Mouse (Mus musculus) limb, embryonic 11.5 days (tissue): ENCODE measurements around the gene Hist1h1a. TPM values are rescaled to one million over a fixed set of nuclear protein-coding genes. Genes with fewer than 3 reads are reported as not detected.
"Not testable (repeated sequence)": the region's sequence is repeated elsewhere in the genome, so short reads cannot be mapped to it uniquely, and the experiment has no call there.

Source experiments
- ATAC-seq: fragments of 200-750 bp; cut with Nextera tagmentation; 2 replicates; pipeline ENCODE4 v1.8.0; 2017; ENCODE audit warnings: low read depth; ENCODE audit not compliant: insufficient number of reproducible peaks, low FRiP score, low TSS enrichment
- DNase-seq: peaks from one replicate; pipeline ENCODE4 v3.0.0-alpha.2; 2015; ENCODE audit warnings: low spot score
- H3K27ac ChIP-seq: fragments of 300-500 bp; sonication (generic); replicated peaks from 2 replicates; pipeline ENCODE4 v1.5.1; 2014; ENCODE audit warnings: low read depth, mild to moderate bottlenecking, low read length
- H3K27me3 ChIP-seq: fragments of 300-500 bp; sonication (generic); 2 replicates; pipeline ENCODE4 v1.6.1; 2014; ENCODE audit warnings: mild to moderate bottlenecking, low read length, mixed read lengths; ENCODE audit not compliant: control insufficient read depth, insufficient read depth
- H3K36me3 ChIP-seq: fragments of 300-500 bp; sonication (generic); 2 replicates; pipeline ENCODE4 v1.6.1; 2014; ENCODE audit warnings: mild to moderate bottlenecking, low read length, moderate library complexity, mixed read lengths; ENCODE audit not compliant: control insufficient read depth, insufficient read depth
- H3K4me1 ChIP-seq: fragments of 300-500 bp; sonication (generic); 2 replicates; pipeline ENCODE4 v1.6.1; 2014; ENCODE audit warnings: low read length, mixed read lengths; ENCODE audit not compliant: control insufficient read depth, insufficient read depth
- H3K4me2 ChIP-seq: fragments of 300-500 bp; sonication (generic); 2 replicates; pipeline ENCODE4 v1.6.1; 2014; ENCODE audit warnings: low read depth, mild to moderate bottlenecking, moderate library complexity; ENCODE audit not compliant: severe bottlenecking
- H3K4me3 ChIP-seq: fragments of 300-500 bp; sonication (generic); 2 replicates; pipeline ENCODE4 v1.5.1; 2014; ENCODE audit warnings: low read depth, low read length
- H3K9ac ChIP-seq: fragments of 300-500 bp; sonication (generic); 2 replicates; pipeline ENCODE4 v1.6.1; 2014; ENCODE audit warnings: mild to moderate bottlenecking, low read length
- H3K9me3 ChIP-seq: fragments of 300-500 bp; sonication (generic); 2 replicates; pipeline ENCODE4 v1.6.1; 2016; ENCODE audit warnings: low read length; ENCODE audit not compliant: control insufficient read depth
- WGBS: fragments of 180-500 bp; shearing (Covaris S2); extraction: QIAGEN DNeasy Blood & Tissue Kit; methylation state at CpG from one replicate; pipeline ENCODE4 v1.1.7; 2014; 5-methylcytosine and 5-hydroxymethylcytosine counted together
- polyA plus RNA-seq: library from polyadenylated mRNA; unstranded; fragments of >200 nt; fragmentation: Nextera tagmentation; extraction: Ambion mirVana; gene quantifications from 2 replicates; pipeline ENCODE4 v1.2.1, GENCODE M21; 2014

The Hist1h1a gene
- polyA plus RNA-seq, 1 experiment from 2014 or later, result 4.1 TPM

- no peaks in the 10 kb centered on the region for H3K36me3 ChIP-seq
- H3K9me3 ChIP-seq, result no peaks in the 10 kb centered on the region
- ATAC-seq (no peak), DNase-seq (no peak)
- H3K27ac ChIP-seq, result no peak overlapping the region
- H3K4me3 ChIP-seq, result no peak overlapping the region
- H3K27me3 ChIP-seq, result no peaks in the 10 kb centered on the region
- no peak overlapping the region for H3K9ac ChIP-seq
- 62% methylated on average over 5 of the region's 5 CpGs for WGBS
- H3K4me1 ChIP-seq, result peaks cover 6% of the 10 kb centered on the region
- no peak overlapping the region for H3K4me2 ChIP-seq
Measured at GRCm38 (mm10) chr13:23768834-23769397, 5.5 kb downstream of the Hist1h1a start.

- not testable (repeated sequence) for H3K4me3 ChIP-seq, ATAC-seq, H3K4me1 ChIP-seq, DNase-seq, H3K27ac ChIP-seq, H3K9me3 ChIP-seq, H3K4me2 ChIP-seq, H3K36me3 ChIP-seq, H3K9ac ChIP-seq, H3K27me3 ChIP-seq
- 84% methylated on average over 2 of the region's 2 CpGs for WGBS
Measured at GRCm38 (mm10) chr13:23769613-23770012, 6.1 kb downstream of the Hist1h1a start, which contains the start of gene Trim38. Trim38 (plus strand) TSS chr13:23769913.

- Histone ChIP-seq H3K36me3 (no peaks in the 10 kb centered on the region), H3K4me2 (peak overlapping the region; percentile 24), H3K27me3 (no peaks in the 10 kb centered on the region), H3K9ac (no peak overlapping the region), H3K9me3 (no peaks in the 10 kb centered on the region), H3K4me1 (no peaks in the 10 kb centered on the region), H3K4me3 (no peak overlapping the region), H3K27ac (no peak overlapping the region)
- ATAC-seq (peak; percentile 91), DNase-seq (peak; percentile 68)
- 23% methylated on average over 21 of the region's 21 CpGs for WGBS
Measured at GRCm38 (mm10) chr13:23772561-23773313, 9.3 kb downstream of the Hist1h1a start.

- Histone ChIP-seq H3K9me3 (no peaks in the 10 kb centered on the region), H3K4me1 (no peaks in the 10 kb centered on the region), H3K27me3 (no peaks in the 10 kb centered on the region), H3K36me3 (no peaks in the 10 kb centered on the region), H3K4me3 (no peak overlapping the region), H3K27ac (no peak overlapping the region), H3K9ac (no peak overlapping the region), H3K4me2 (no peak overlapping the region)
- DNase-seq (no peak), ATAC-seq (no peak)
- WGBS, result 93% methylated on average over 7 of the region's 7 CpGs
Measured at GRCm38 (mm10) chr13:23778339-23778738, 14.9 kb downstream of the Hist1h1a start.

- no peak overlapping the region for H3K4me2 ChIP-seq
- H3K27ac ChIP-seq, result no peak overlapping the region
- DNase-seq (no peak), ATAC-seq (no peak)
- no peak overlapping the region for H3K4me3 ChIP-seq
- no peaks in the 10 kb centered on the region for H3K9me3 ChIP-seq
- H3K27me3 ChIP-seq, result no peaks in the 10 kb centered on the region
- H3K36me3 ChIP-seq, result no peaks in the 10 kb centered on the region
- no peaks in the 10 kb centered on the region for H3K4me1 ChIP-seq
- WGBS, result 76% methylated on average over 4 of the region's 4 CpGs
- no peak overlapping the region for H3K9ac ChIP-seq
Measured at GRCm38 (mm10) chr13:23779025-23779424, 15.6 kb downstream of the Hist1h1a start.

- Histone ChIP-seq H3K9ac (no peak overlapping the region), H3K4me3 (no peak overlapping the region), H3K4me1 (no peaks in the 10 kb centered on the region), H3K27ac (no peak overlapping the region), H3K9me3 (no peaks in the 10 kb centered on the region), H3K36me3 (no peaks in the 10 kb centered on the region), H3K27me3 (no peaks in the 10 kb centered on the region), H3K4me2 (no peak overlapping the region)
- DNase-seq (peak; percentile 57), ATAC-seq (no peak)
- WGBS, result 53% methylated on average over 2 of the region's 2 CpGs
Measured at GRCm38 (mm10) chr13:23792520-23792919, 29.1 kb downstream of the Hist1h1a start.

- Histone ChIP-seq H3K36me3 (no peaks in the 10 kb centered on the region), H3K27me3 (no peaks in the 10 kb centered on the region), H3K9me3 (no peaks in the 10 kb centered on the region), H3K4me1 (peaks cover 10% of the 10 kb centered on the region), H3K4me3 (no peak overlapping the region), H3K4me2 (no peak overlapping the region), H3K9ac (no peak overlapping the region), H3K27ac (no peak overlapping the region)
- ATAC-seq (no peak), DNase-seq (no peak)
- WGBS, result 55% methylated on average over 5 of the region's 5 CpGs
Measured at GRCm38 (mm10) chr13:23799405-23799804, 35.9 kb downstream of the Hist1h1a start.

GRCm38 (mm10) chr13:23804532-23804931 lies 41.1 kb downstream of the Hist1h1a start:
- 74% methylated on average over 2 of the region's 2 CpGs for WGBS

More at GRCm38 (mm10) chr13:23804532-23804931, 41.1 kb downstream of the Hist1h1a start:
- no peak overlapping the region for H3K4me2 ChIP-seq
- H3K4me3 ChIP-seq, result no peak overlapping the region
- no peaks in the 10 kb centered on the region for H3K27me3 ChIP-seq
- H3K4me1 ChIP-seq, result no peaks in the 10 kb centered on the region
- no peaks in the 10 kb centered on the region for H3K36me3 ChIP-seq
- H3K9ac ChIP-seq, result no peak overlapping the region
- no peaks in the 10 kb centered on the region for H3K9me3 ChIP-seq
- no peak overlapping the region for H3K27ac ChIP-seq
- DNase-seq, result no peak
- no peak for ATAC-seq
